21 mouse cellular contexts compared by ENCODE assay signal in genomic region chr9:49667066-49667465, GRCm38 (mm10).
DNase-seq lines count a peak whose midpoint lies in the region; ATAC-seq and TF ChIP-seq lines count a peak whose summit lies in the region.
"Had no signal": no experiment of that assay in that cellular context is flagged by ENCODE, and none has a peak within 500 bp of the region (broad histone marks: within the 10 kb centered on the region; RNA-seq: fewer than 3 reads in every experiment).

No protein-coding gene starts in this region.

- H3K4me3 ChIP-seq in left cerebral cortex, adult 2 months, result no peak overlapping the region
- H3K4me3 ChIP-seq in CH12.LX (replicated peaks in 1 of 3; ENCODE audit: low read depth in 2 of 3, low read length in 2 of 3, poor library complexity in 1 of 3), result no peak overlapping the region
- H3K4me3 ChIP-seq: forebrain, embryonic 13.5 days; gastrocnemius, adult 2 months; heart, embryonic 13.5 days; hindbrain, embryonic 12.5 days; intestine, embryonic 15.5 days had no signal

- H3K4me1 ChIP-seq in CH12.LX (ENCODE audit: control insufficient read depth in 1 of 2, insufficient read depth in 2 of 2), result no peaks in the 10 kb centered on the region
- H3K4me1 ChIP-seq: forebrain, embryonic 13.5 days; intestine, embryonic 15.5 days had no signal

- H3K9me3 ChIP-seq in CH12.LX (replicated peaks; ENCODE audit: low read length), result peaks cover 4% of the 10 kb centered on the region
- H3K9me3 ChIP-seq: forebrain, embryonic 13.5 days; hindbrain, embryonic 12.5 days; intestine, embryonic 15.5 days had no signal

- dilution Hi-C loops in CH12.LX (cut with MboI; ENCODE audit: extremely low pct_ligation_motif_present, extremely low pct_unique_long_range_greater_than_20kb, low sequenced_read_pairs), result no loop called here

- H3K36me3 ChIP-seq in CH12.LX (replicated peaks in 1 of 2; ENCODE audit: control insufficient read depth in 1 of 2, insufficient read depth in 1 of 2, low read length in 1 of 2), result no peaks in the 10 kb centered on the region
- H3K36me3 ChIP-seq: hindbrain, embryonic 12.5 days; intestine, embryonic 15.5 days had no signal

- POLR2A ChIA-PET in Patski (lab: Charles Lee), result no interaction called here

- H3K79me2 ChIP-seq in CH12.LX (replicated peaks; ENCODE audit: control insufficient read depth, extremely low read depth, insufficient read depth, poor library complexity, severe bottlenecking), result no peaks in the 10 kb centered on the region

- no peak for ATAC-seq in Patski
- ATAC-seq: activated CD4-positive, CD25-positive, alpha-beta regulatory T cell, adult 4 months; forebrain, embryonic 13.5 days; forebrain, postnatal 0 days; intestine, embryonic 15.5 days had no signal

- H3K27me3 ChIP-seq in CH12.LX (replicated peaks) (no peaks in the 10 kb centered on the region), Patski (no peaks in the 10 kb centered on the region)
- H3K27me3 ChIP-seq: forebrain, embryonic 13.5 days; heart, embryonic 13.5 days; hindbrain, embryonic 12.5 days; intestine, embryonic 15.5 days had no signal

- H3K27ac ChIP-seq in left cerebral cortex, adult 2 months, result no peak overlapping the region
- H3K27ac ChIP-seq in CH12.LX (ENCODE audit: insufficient read depth, low read depth), result no peak overlapping the region
- H3K27ac ChIP-seq: forebrain, embryonic 13.5 days; gastrocnemius, adult 2 months; heart, embryonic 13.5 days; hindbrain, embryonic 12.5 days; intestine, embryonic 15.5 days had no signal

- intact Hi-C loops in heart, postnatal 14 days (cut with DNase I), result no loop called here
- intact Hi-C loops in left cerebral cortex, adult 2 months (cut with DNase I), result no loop called here
- intact Hi-C loops in left cerebral cortex, postnatal 14 days (cut with DNase I), result no loop called here

- no peak overlapping the region for H3K9ac ChIP-seq in CH12.LX (ENCODE audit: insufficient read depth, low read depth)
- H3K9ac ChIP-seq: forebrain, embryonic 13.5 days; forebrain, postnatal 0 days; heart, embryonic 13.5 days; hindbrain, embryonic 12.5 days; intestine, embryonic 15.5 days had no signal

- in situ Hi-C loops in CH12.LX (cut with MboI; ENCODE audit: low pct_ligation_motif_present, low pct_unique_long_range_greater_than_20kb, low sequenced_read_pairs) (no loop called here), Patski (cut with MboI; ENCODE audit: low pct_unique_long_range_greater_than_20kb) (no loop called here)

- CTCF ChIA-PET in Patski (lab: Charles Lee), result interaction anchor here (3.0 kb wide), 1 partner anchor 10 kb away, joined by 15 read pairs; no protein-coding TSS in a partner anchor

- TF ChIP-seq CTCF in left cerebral cortex, adult 2 months (IDR thresholded peaks at IDR 0.05), result peak; percentile 12
- TF ChIP-seq CTCF in CH12.LX (conservative IDR thresholded peaks at IDR 0.05 in 1 of 2, IDR thresholded peaks at IDR 0.05 in 1 of 2; ENCODE audit: low read depth in 2 of 2, low read length in 2 of 2) (peak in 1 of 2 experiments; percentile 27; a peak in 2 of 4 replicates), Patski (IDR thresholded peaks at IDR 0.05) (peak; percentile 42)

- TF ChIP-seq POLR2A in CH12.LX (IDR thresholded peaks at IDR 0.05; ENCODE audit: low read depth, low read length), result no peak

- peak; percentile 12 for DNase-seq in heart, adult 11 months
- DNase-seq in heart, postnatal 14 days, result no peak
- no peak for DNase-seq in left cerebral cortex, adult 2 months (ENCODE audit: extremely low spot score in 1 of 2, low spot score in 2 of 2)
- DNase-seq in left cerebral cortex, postnatal 14 days (ENCODE audit: low spot score in 2 of 2), result no peak
- peak; percentile 5 for DNase-seq in CH12.LX (ENCODE audit: extremely low read depth)
- DNase-seq in Patski (ENCODE audit: low read depth, low spot score), result no peak
- no peak for DNase-seq in thymus, postnatal 25 days
- DNase-seq in right cerebral cortex, postnatal 25 days, result no peak
- DNase-seq: adrenal gland, postnatal 14 days; cerebellum, adult 11-12 months; cerebellum, adult 9-11 months; cerebellum, postnatal 36 days; forebrain, postnatal 0 days; gastrocnemius, adult 2 months; gastrocnemius, postnatal 25 days; heart, postnatal 4 days had no signal

- H3K4me2 ChIP-seq in CH12.LX (ENCODE audit: insufficient read depth, low read depth, poor library complexity, severe bottlenecking), result no peak overlapping the region
- H3K4me2 ChIP-seq: forebrain, embryonic 13.5 days; heart, embryonic 13.5 days; hindbrain, embryonic 12.5 days; intestine, embryonic 15.5 days had no signal

- TF ChIP-seq RAD21 in CH12.LX (IDR thresholded peaks at IDR 0.05; ENCODE audit: low read depth, low read length), result no peak; the same call in 1 of the 2 replicates

- TF ChIP-seq EP300 in CH12.LX (IDR thresholded peaks at IDR 0.05; ENCODE audit: low read length), result no peak

TF ChIP-seq in CH12.LX, 34 proteins besides CTCF, POLR2A, EP300 and RAD21:
- TF ChIP-seq PAX5 (IDR thresholded peaks at IDR 0.05; ENCODE audit: low read length), result no peak
- TF ChIP-seq ZNF384 (IDR thresholded peaks at IDR 0.05; ENCODE audit: low read depth, low read length), result no peak
- no peak for TF ChIP-seq ELF1 (IDR thresholded peaks at IDR 0.05; ENCODE audit: low read depth, low read length)
- TF ChIP-seq UBTF (IDR thresholded peaks at IDR 0.05; ENCODE audit: low read depth, low read length), result no peak
- no peak for TF ChIP-seq TBP (conservative IDR thresholded peaks at IDR 0.05; ENCODE audit: low read depth, low read length)
- TF ChIP-seq SIN3A (IDR thresholded peaks at IDR 0.05; ENCODE audit: low read length), result no peak
TF ChIP-seq in CH12.LX: peak in this region for 0.

Comparison
In these comparisons a context has a peak if more than half of its experiments do, and no peak if none do; other contexts are left out.
1. DNase-seq: peak in heart, adult 11 months (single experiment) and CH12.LX (single experiment); none in heart, postnatal 14 days (0 of 2), left cerebral cortex, adult 2 months (0 of 2), left cerebral cortex, postnatal 14 days (0 of 2), Patski (single experiment), thymus, postnatal 25 days (single experiment) and right cerebral cortex, postnatal 25 days (single experiment).